Mouse (Mus musculus): Measurements from ENCODE around the gene Rps16. TPM values are rescaled to one million over a fixed set of nuclear protein-coding genes. Genes with fewer than 3 reads are reported as not detected.

The Rps16 gene
- polyA plus RNA-seq, 1 experiment = 6,019 TPM

- Histone ChIP-seq H3K27me3 (ENCODE audit: control insufficient read depth, insufficient read depth, insufficient read length) (no peaks in the 10 kb centered on the region), H3K4me3 (ENCODE audit: insufficient read depth, poor library complexity, severe bottlenecking) (peak within 1 kb of the TSS; percentile 92), H3K36me3 (ENCODE audit: control insufficient read depth, insufficient read depth) (peaks cover 15% of the 10 kb centered on the region), H3K79me2 (ENCODE audit: control insufficient read depth, insufficient read depth) (peaks cover 53% of the 10 kb centered on the region), H3K79me3 (ENCODE audit: low read depth) (peaks cover 44% of the 10 kb centered on the region), H3ac (ENCODE audit: control insufficient read depth, insufficient read length, low read depth) (peak within 1 kb of the TSS; percentile 80)
- TF ChIP-seq FOSL1 (IDR thresholded peaks at IDR 0.05; ENCODE audit: insufficient read depth, low read length, poor library complexity, severe bottlenecking) (no peak), USF1 (IDR thresholded peaks at IDR 0.05; ENCODE audit: low read depth) (no peak), CTCF (IDR thresholded peaks at IDR 0.05; ENCODE audit: control insufficient read depth, insufficient read depth, insufficient read length) (no peak), CEBPB (IDR thresholded peaks at IDR 0.05; ENCODE audit: low read depth) (no peak), MAX (IDR thresholded peaks at IDR 0.05) (no peak), MYOD1 (IDR thresholded peaks at IDR 0.05; ENCODE audit: control insufficient read depth, insufficient read length, low read depth) (no peak), MYOG (IDR thresholded peaks at IDR 0.05; ENCODE audit: control insufficient read depth, extremely low read depth, insufficient read length) (no peak)
These were observed 12.1 kb upstream of the Rps16 start, which contains the start of gene Supt5 for GRCm38 (mm10) chr7:28338108-28338998. Supt5 (minus strand) TSS chr7:28338746.

GRCm38 (mm10) chr7:28339213-28339917, 11.1 kb upstream of the Rps16 start:
- peaks cover 43% of the 10 kb centered on the region for H3K79me2 ChIP-seq (ENCODE audit: control insufficient read depth, insufficient read depth)
- H3ac ChIP-seq (ENCODE audit: control insufficient read depth, insufficient read length, low read depth) = no peak overlapping the region
- peaks cover 15% of the 10 kb centered on the region for H3K36me3 ChIP-seq (ENCODE audit: control insufficient read depth, insufficient read depth)
- H3K4me3 ChIP-seq (ENCODE audit: insufficient read depth, poor library complexity, severe bottlenecking) = peak overlapping the region; percentile 92
- peaks cover 38% of the 10 kb centered on the region for H3K79me3 ChIP-seq (ENCODE audit: low read depth)
- no peak for TF ChIP-seq MYOG (IDR thresholded peaks at IDR 0.05; ENCODE audit: control insufficient read depth, extremely low read depth, insufficient read length)
- TF ChIP-seq MYOD1 (IDR thresholded peaks at IDR 0.05; ENCODE audit: control insufficient read depth, insufficient read length, low read depth) = no peak
- TF ChIP-seq USF1 (IDR thresholded peaks at IDR 0.05; ENCODE audit: low read depth) = no peak
- no peak for TF ChIP-seq CTCF (IDR thresholded peaks at IDR 0.05; ENCODE audit: control insufficient read depth, insufficient read depth, insufficient read length)
- TF ChIP-seq FOSL1 (IDR thresholded peaks at IDR 0.05; ENCODE audit: insufficient read depth, low read length, poor library complexity, severe bottlenecking) = no peak
- TF ChIP-seq CEBPB (IDR thresholded peaks at IDR 0.05; ENCODE audit: low read depth) = no peak
- no peak for TF ChIP-seq MAX (IDR thresholded peaks at IDR 0.05)
- no peaks in the 10 kb centered on the region for H3K27me3 ChIP-seq (ENCODE audit: control insufficient read depth, insufficient read depth, insufficient read length)

DNA sequence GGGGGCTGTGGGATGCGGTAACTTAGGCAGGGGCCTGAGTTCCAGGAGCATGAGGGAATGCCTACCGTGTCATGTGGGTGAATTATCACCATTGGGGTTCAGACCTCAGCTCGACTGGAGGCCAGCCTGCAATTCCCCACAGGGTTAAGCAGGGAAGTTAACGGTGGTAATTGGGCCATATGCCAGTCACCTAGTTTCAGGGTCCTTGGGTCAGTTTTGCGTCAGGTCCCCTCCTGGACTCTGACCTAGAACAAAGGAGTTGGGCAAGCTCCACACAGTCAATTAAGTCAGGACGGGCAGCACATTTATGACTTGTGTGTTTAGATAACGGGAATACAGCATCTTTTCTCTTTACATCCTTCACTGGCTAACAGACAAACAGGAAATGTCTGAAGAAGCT, 9.1 kb upstream of the Rps16 start:
- no peaks in the 10 kb centered on the region for H3K27me3 ChIP-seq (ENCODE audit: control insufficient read depth, insufficient read depth, insufficient read length)
- H3K36me3 ChIP-seq (ENCODE audit: control insufficient read depth, insufficient read depth) = no peaks in the 10 kb centered on the region

GRCm38 (mm10) chr7:28344637-28345036, 5.8 kb upstream of the Rps16 start:
- H3K4me3 ChIP-seq (ENCODE audit: insufficient read depth, poor library complexity, severe bottlenecking) = no peak overlapping the region
- H3K27me3 ChIP-seq (ENCODE audit: control insufficient read depth, insufficient read depth, insufficient read length) = no peaks in the 10 kb centered on the region
- no peak overlapping the region for H3ac ChIP-seq (ENCODE audit: control insufficient read depth, insufficient read length, low read depth)
- no peaks in the 10 kb centered on the region for H3K36me3 ChIP-seq (ENCODE audit: control insufficient read depth, insufficient read depth)
- H3K79me3 ChIP-seq (ENCODE audit: low read depth) = no peaks in the 10 kb centered on the region
- TF ChIP-seq CEBPB (IDR thresholded peaks at IDR 0.05; ENCODE audit: low read depth) (no peak), CTCF (IDR thresholded peaks at IDR 0.05; ENCODE audit: control insufficient read depth, insufficient read depth, insufficient read length) (peak; percentile 13)
- H3K79me2 ChIP-seq (ENCODE audit: control insufficient read depth, insufficient read depth) = no peaks in the 10 kb centered on the region

More for the DNA sequence above, 9.1 kb upstream of the Rps16 start:
- Histone ChIP-seq H3K4me3 (ENCODE audit: insufficient read depth, poor library complexity, severe bottlenecking) (no peak overlapping the region), H3K79me3 (ENCODE audit: low read depth) (peaks cover 19% of the 10 kb centered on the region), H3K79me2 (ENCODE audit: control insufficient read depth, insufficient read depth) (peaks cover 22% of the 10 kb centered on the region), H3ac (ENCODE audit: control insufficient read depth, insufficient read length, low read depth) (no peak overlapping the region)
- TF ChIP-seq MAX (IDR thresholded peaks at IDR 0.05) = no peak
- TF ChIP-seq MYOD1 (IDR thresholded peaks at IDR 0.05; ENCODE audit: control insufficient read depth, insufficient read length, low read depth) = no peak

GRCm38 (mm10) chr7:28347746-28348145, 2.7 kb upstream of the Rps16 start:
- Histone ChIP-seq H3K36me3 (ENCODE audit: control insufficient read depth, insufficient read depth) (peaks cover 17% of the 10 kb centered on the region), H3ac (ENCODE audit: control insufficient read depth, insufficient read length, low read depth) (no peak overlapping the region), H3K27me3 (ENCODE audit: control insufficient read depth, insufficient read depth, insufficient read length) (no peaks in the 10 kb centered on the region), H3K79me2 (ENCODE audit: control insufficient read depth, insufficient read depth) (peaks cover 22% of the 10 kb centered on the region), H3K4me3 (ENCODE audit: insufficient read depth, poor library complexity, severe bottlenecking) (no peak overlapping the region), H3K79me3 (ENCODE audit: low read depth) (peaks cover 19% of the 10 kb centered on the region)
- TF ChIP-seq MYOG (IDR thresholded peaks at IDR 0.05; ENCODE audit: control insufficient read depth, extremely low read depth, insufficient read length) = no peak
- peak; percentile 3 for TF ChIP-seq CEBPB (IDR thresholded peaks at IDR 0.05; ENCODE audit: low read depth)

DNA sequence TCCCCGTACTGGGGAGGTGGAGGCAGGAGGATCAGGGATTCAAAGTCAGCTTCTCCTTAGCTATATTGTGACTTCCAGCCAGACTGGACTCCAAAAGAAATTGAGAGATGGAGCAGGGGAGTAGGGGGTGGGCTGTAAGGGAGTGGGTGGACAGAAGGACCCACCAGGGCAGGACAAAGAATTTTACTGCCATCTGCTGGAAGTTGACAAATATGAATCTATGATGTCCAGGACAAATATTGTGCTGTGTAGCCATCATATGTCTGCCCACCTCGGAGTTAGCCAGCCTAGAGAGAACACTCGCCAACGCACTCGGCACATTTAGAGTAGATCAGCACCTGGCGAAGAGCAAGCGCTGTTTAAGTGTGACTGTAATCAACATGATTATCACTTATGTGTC, 1.9 kb upstream of the Rps16 start:
- Histone ChIP-seq H3K4me3 (ENCODE audit: insufficient read depth, poor library complexity, severe bottlenecking) (no peak overlapping the region), H3ac (ENCODE audit: control insufficient read depth, insufficient read length, low read depth) (no peak overlapping the region), H3K27me3 (ENCODE audit: control insufficient read depth, insufficient read depth, insufficient read length) (no peaks in the 10 kb centered on the region), H3K79me2 (ENCODE audit: control insufficient read depth, insufficient read depth) (peaks cover 30% of the 10 kb centered on the region), H3K36me3 (ENCODE audit: control insufficient read depth, insufficient read depth) (peaks cover 26% of the 10 kb centered on the region), H3K79me3 (ENCODE audit: low read depth) (peaks cover 22% of the 10 kb centered on the region)
- TF ChIP-seq USF1 (IDR thresholded peaks at IDR 0.05; ENCODE audit: low read depth) (no peak), FOSL1 (IDR thresholded peaks at IDR 0.05; ENCODE audit: insufficient read depth, low read length, poor library complexity, severe bottlenecking) (no peak), MYOD1 (IDR thresholded peaks at IDR 0.05; ENCODE audit: control insufficient read depth, insufficient read length, low read depth) (no peak), MYOG (IDR thresholded peaks at IDR 0.05; ENCODE audit: control insufficient read depth, extremely low read depth, insufficient read length) (no peak), CEBPB (IDR thresholded peaks at IDR 0.05; ENCODE audit: low read depth) (no peak), MAX (IDR thresholded peaks at IDR 0.05) (no peak), CTCF (IDR thresholded peaks at IDR 0.05; ENCODE audit: control insufficient read depth, insufficient read depth, insufficient read length) (no peak)
